Mouse (Mus musculus): ENCODE data around the gene Mybbp1a. TPM values are rescaled to one million over a fixed set of nuclear protein-coding genes. Genes with fewer than 3 reads are reported as not detected.

Mybbp1a gene
- total RNA-seq, 2 experiments from 2014 or later: 48.6 to 58.9 TPM

DNA sequence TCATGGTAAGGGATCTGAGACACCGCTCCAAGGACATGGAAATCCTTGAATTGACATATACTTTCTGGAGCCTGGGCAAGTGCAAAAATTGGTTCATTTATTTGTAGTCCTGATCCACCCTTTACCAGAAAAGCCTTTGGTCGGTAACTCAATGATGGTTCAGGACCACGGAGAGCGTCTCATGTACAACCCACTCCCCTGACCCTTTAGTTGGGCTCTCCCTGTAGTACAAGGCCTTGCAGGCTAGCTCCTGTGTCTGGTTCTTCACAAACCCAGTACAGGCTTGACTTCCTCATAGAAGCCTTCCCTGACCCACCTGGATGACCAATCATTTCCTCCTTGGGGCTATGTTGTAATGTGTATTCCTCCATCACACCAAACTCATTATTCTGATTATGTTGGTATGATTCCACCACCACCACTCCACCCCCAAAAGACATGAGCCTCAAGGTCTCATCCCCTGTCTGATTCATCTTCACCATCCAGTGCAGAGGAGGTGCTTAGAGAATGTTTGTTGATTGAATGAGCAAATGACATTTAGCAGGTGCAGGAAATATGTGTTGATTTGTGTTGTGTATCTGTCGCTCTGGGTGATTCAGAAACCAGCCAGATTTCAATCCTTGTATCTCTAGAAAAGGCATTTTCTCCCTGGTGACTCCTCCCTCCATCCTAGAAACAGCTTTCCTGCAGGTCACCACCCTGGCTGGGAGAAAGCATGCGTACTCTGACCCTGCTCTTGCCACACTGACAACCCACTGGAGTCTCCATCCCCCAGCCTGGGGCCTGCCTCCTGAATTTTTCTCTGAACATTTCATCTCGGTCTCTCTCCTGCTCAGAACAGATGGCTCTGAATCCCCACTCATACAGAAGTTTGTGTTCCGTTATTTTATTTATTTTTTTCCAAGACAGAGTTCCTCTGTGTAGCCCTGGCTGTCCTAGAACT, 53.2 kb downstream of the Mybbp1a start:
- intact Hi-C loops (cut with DNase I): loop anchor here (5.0 kb wide), 2 partner anchors 43 to 52 kb away; partner anchors contain the start of gene Mybbp1a
- DNase-seq: no peak

DNA sequence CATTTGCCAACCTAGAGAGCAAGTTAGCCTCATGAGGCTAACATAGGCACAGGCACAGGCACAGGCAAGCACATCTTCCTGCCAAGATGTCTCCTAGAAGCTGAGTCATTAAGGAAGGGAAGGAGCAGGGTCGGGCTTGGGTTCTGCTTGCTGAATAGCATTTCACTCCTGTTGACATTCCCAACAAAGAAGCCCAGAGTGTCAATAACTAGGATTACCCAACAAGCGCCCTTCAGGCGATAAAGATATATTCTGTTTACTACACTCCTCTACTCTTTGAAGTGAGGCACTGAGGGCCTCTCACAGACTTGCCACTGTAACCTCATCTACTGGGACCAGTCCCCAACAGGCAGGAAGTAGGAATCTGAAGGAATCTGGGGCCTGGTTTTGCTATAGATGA, 54.9 kb downstream of the Mybbp1a start:
- intact Hi-C loops (cut with DNase I): no loop called here
- no peak for DNase-seq

DNA sequence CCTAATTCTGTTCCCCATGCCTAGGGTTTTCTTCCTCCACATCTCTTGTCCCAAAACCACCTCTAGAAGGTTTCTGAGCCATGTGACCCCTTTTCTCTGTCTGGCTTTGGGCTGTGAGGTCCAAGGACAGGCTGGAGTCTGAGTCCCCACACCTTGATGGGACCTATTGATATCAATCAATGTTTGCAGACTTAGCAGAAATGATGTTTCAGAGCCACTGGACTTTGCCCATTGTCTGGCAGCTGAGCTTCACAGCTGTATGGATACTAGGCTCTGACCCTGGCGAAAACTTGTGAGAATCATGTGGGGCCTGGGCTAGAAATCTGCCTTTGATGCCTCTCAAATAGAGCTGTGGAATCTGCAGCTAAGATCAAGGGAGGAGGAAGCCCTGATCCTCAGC, 55.6 kb downstream of the Mybbp1a start:
- intact Hi-C loops (cut with DNase I): no loop called here
- DNase-seq: no peak

DNA sequence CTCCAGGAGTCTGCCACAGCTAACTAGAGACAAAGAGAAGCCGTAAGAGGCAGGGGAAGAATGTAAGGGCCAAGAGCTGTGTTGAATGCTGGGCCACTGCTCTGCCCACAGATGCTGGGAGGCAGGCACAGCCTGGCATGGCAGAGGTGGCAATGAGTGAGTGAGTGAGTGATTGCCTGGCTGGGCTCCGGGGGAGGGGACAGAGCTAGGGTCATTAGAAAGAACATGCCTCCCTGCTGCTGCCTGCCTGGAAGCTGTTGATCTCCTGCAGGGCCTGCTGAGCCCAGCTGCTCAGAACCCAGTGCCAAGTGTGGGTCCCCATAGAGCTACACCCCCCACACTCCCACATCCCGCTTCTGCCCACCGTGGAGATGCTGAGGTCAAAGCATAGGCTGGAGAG, 56.2 kb downstream of the Mybbp1a start:
- no peak for DNase-seq
- intact Hi-C loops (cut with DNase I): no loop called here

DNA sequence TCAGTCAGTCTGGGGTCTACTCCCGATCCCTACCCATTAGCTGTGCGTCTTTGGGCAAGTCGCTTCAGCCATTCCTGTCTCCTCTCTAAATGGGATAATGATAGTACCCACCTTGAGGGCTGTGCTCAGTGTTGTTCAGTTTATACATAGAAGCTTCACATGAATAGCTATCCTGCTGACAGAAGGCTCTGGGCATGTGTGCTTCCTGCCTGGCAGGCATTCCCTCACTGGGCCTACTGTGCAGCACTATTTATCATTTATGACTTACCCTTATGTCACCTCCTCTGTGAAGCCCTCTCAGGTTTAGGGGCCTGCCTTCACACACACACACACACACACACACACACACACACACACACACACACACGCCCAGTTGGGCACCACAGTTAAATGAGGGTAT, 59.0 kb downstream of the Mybbp1a start:
- intact Hi-C loops (cut with DNase I): no loop called here
- no peak for DNase-seq

Other genes starting within 250 kb of the Mybbp1a start
- under 1 TPM; 0.07 to 0.23 TPM for gene Gm43951, start 234.5 kb upstream of the Mybbp1a start, total RNA-seq (2021)
- 1 to 10 TPM in 1 of 2 experiments, under 1 TPM in 1; 0.77 to 1.2 TPM for gene 4933427D14Rik, start 233.9 kb upstream of the Mybbp1a start, total RNA-seq (2021)
- 10 to 100 TPM; 27.6 to 28.5 TPM for gene Txndc17, start 233.8 kb upstream of the Mybbp1a start, total RNA-seq (2021)
- gene Med31, start 225.8 kb upstream of the Mybbp1a start, total RNA-seq (2021): 1 to 10 TPM; 4.4 to 7.2 TPM
- gene Slc13a5, start 174.1 kb upstream of the Mybbp1a start, total RNA-seq (2021): not detected
- 1 to 10 TPM; 3.5 to 6.9 TPM for gene Xaf1, start 139.7 kb upstream of the Mybbp1a start, total RNA-seq (2021)
- not detected for gene Fbxo39, start 126.9 kb upstream of the Mybbp1a start, total RNA-seq (2021)
- gene Tekt1, start 78.9 kb upstream of the Mybbp1a start, total RNA-seq (2021): 1 to 10 TPM in 1 of 2 experiments, under 1 TPM in 1; 0.92 to 1.1 TPM
- gene Smtnl2, start 29.6 kb upstream of the Mybbp1a start, total RNA-seq (2021): 100 to 1,000 TPM; 206 to 299 TPM
- 1 to 10 TPM in 1 of 2 experiments, under 1 TPM in 1; 0.28 to 1.0 TPM for gene Ggt6, start 5.8 kb upstream of the Mybbp1a start, total RNA-seq (2021)
- 10 to 100 TPM; 21.3 to 25.1 TPM for gene Spns2, start 48.5 kb downstream of the Mybbp1a start, total RNA-seq (2021)
- gene Spns3, start 109.2 kb downstream of the Mybbp1a start, total RNA-seq (2021): under 1 TPM; 0.10 to 0.12 TPM
- gene Ube2g1, start 165.9 kb downstream of the Mybbp1a start, total RNA-seq (2021): 10 to 100 TPM; 81.2 to 85.0 TPM
- gene Ankfy1, start 248.7 kb downstream of the Mybbp1a start, total RNA-seq (2021): 1 to 10 TPM; 7.3 to 8.1 TPM